Mouse (Mus musculus) c-Kit-positive CD71-negative TER-119-negative erythroid progenitor cells, embryonic 14.5 days (primary cell): Measurements from ENCODE around the gene Lekr1.

ENCODE experiments used
- DNase-seq: peaks from one replicate; pipeline ENCODE4 v3.0.0-alpha.2; 2013; ENCODE audit warnings: low read depth

The Lekr1 gene

GRCm38 (mm10) chr3:65656902-65657660 is 8.9 kb upstream of the Lekr1 start:
- no peak for DNase-seq

- DNase-seq: no peak
Observed at GRCm38 (mm10) chr3:65658081-65658612, 7.9 kb upstream of the Lekr1 start.

GRCm38 (mm10) chr3:65658721-65659619 is 7.1 kb upstream of the Lekr1 start:
- peak; percentile 50 for DNase-seq

- DNase-seq: no peak
Observed at GRCm38 (mm10) chr3:65659620-65659932, 6.5 kb upstream of the Lekr1 start.

GRCm38 (mm10) chr3:65660336-65660735 is 5.7 kb upstream of the Lekr1 start:
- DNase-seq: no peak

- no peak for DNase-seq
Observed at GRCm38 (mm10) chr3:65661731-65662130, 4.3 kb upstream of the Lekr1 start.

- no peak for DNase-seq
Observed at GRCm38 (mm10) chr3:65663176-65663575, 2.9 kb upstream of the Lekr1 start.

- no peak for DNase-seq
Observed at GRCm38 (mm10) chr3:65670216-65670615, 4.2 kb downstream of the Lekr1 start.

GRCm38 (mm10) chr3:65673725-65674124 is 7.7 kb downstream of the Lekr1 start:
- no peak for DNase-seq

GRCm38 (mm10) chr3:65680612-65681011 is 14.6 kb downstream of the Lekr1 start:
- DNase-seq: no peak

GRCm38 (mm10) chr3:65689705-65690104 is 23.7 kb downstream of the Lekr1 start:
- no peak for DNase-seq

GRCm38 (mm10) chr3:65690850-65691249 is 24.8 kb downstream of the Lekr1 start:
- DNase-seq: no peak

GRCm38 (mm10) chr3:65699704-65700103 is 33.7 kb downstream of the Lekr1 start:
- DNase-seq: no peak

GRCm38 (mm10) chr3:65714372-65714771 is 48.3 kb downstream of the Lekr1 start:
- DNase-seq: no peak

- DNase-seq: no peak
Observed at GRCm38 (mm10) chr3:65717406-65717805, 51.4 kb downstream of the Lekr1 start.

- DNase-seq: no peak
Observed at GRCm38 (mm10) chr3:65722897-65723296, 56.9 kb downstream of the Lekr1 start.

- no peak for DNase-seq
Observed at GRCm38 (mm10) chr3:65723664-65724063, 57.6 kb downstream of the Lekr1 start.

GRCm38 (mm10) chr3:65737816-65738215 is 71.8 kb downstream of the Lekr1 start:
- no peak for DNase-seq

- no peak for DNase-seq
Observed at GRCm38 (mm10) chr3:65744936-65745335, 78.9 kb downstream of the Lekr1 start.

GRCm38 (mm10) chr3:65764511-65765508 is 98.8 kb downstream of the Lekr1 start:
- no peak for DNase-seq

GRCm38 (mm10) chr3:65766387-65766786 is 100.4 kb downstream of the Lekr1 start:
- no peak for DNase-seq
